Mouse (Mus musculus) lung, postnatal 0 days (tissue): Measurements from ENCODE around the gene Ckap2l. TPM values are rescaled to one million over a fixed set of nuclear protein-coding genes. Genes with fewer than 3 reads are reported as not detected.

ENCODE experiments used
- ATAC-seq: fragments of 200-750 bp; cut with Nextera tagmentation; 2 replicates; pipeline ENCODE4 v1.8.0; 2017; ENCODE audit warnings: moderate library complexity
- DNase-seq: peaks from one replicate; pipeline ENCODE4 v3.0.0-alpha.2; 2016; ENCODE audit warnings: low spot score
- H3K27ac ChIP-seq: fragments of 300-500 bp; sonication (generic); 2 replicates; pipeline ENCODE4 v1.5.1; 2014; ENCODE audit warnings: antibody characterized with exemption, mild to moderate bottlenecking, low read length, mixed read lengths
- H3K27me3 ChIP-seq: fragments of 300-500 bp; sonication (generic); replicated peaks from 2 replicates; pipeline ENCODE4 v1.6.1; 2014; ENCODE audit warnings: low read length, mixed read lengths; ENCODE audit not compliant: insufficient read depth
- H3K36me3 ChIP-seq: fragments of 300-500 bp; sonication (generic); 2 replicates; pipeline ENCODE4 v1.6.1; 2014; ENCODE audit warnings: low read length, mixed read lengths; ENCODE audit not compliant: insufficient read depth
- H3K4me1 ChIP-seq: fragments of 300-500 bp; sonication (generic); 2 replicates; pipeline ENCODE4 v1.6.1; 2014; ENCODE audit warnings: antibody characterized with exemption, low read depth, low read length, mixed read lengths; ENCODE audit not compliant: insufficient read depth
- H3K4me2 ChIP-seq: fragments of 300-500 bp; sonication (generic); replicated peaks from 2 replicates; pipeline ENCODE4 v1.6.1; 2014; ENCODE audit warnings: low read depth, mild to moderate bottlenecking, low read length, moderate library complexity, mixed read lengths
- H3K4me3 ChIP-seq: fragments of 300-500 bp; sonication (generic); 2 replicates; pipeline ENCODE4 v1.5.1; 2014; ENCODE audit warnings: low read depth, low read length
- H3K9ac ChIP-seq: fragments of 300-500 bp; sonication (generic); replicated peaks from 2 replicates; pipeline ENCODE4 v1.6.1; 2014; ENCODE audit warnings: low read depth, mild to moderate bottlenecking
- H3K9me3 ChIP-seq: fragments of 300-500 bp; sonication (generic); 2 replicates; pipeline ENCODE4 v1.6.1; 2016; ENCODE audit warnings: low read length, mixed read lengths
- CTCF ChIP-seq: IDR thresholded peaks from 2 replicates; pipeline ENCODE4 v1.5.1; 2016; ENCODE audit warnings: antibody characterized with exemption, mild to moderate bottlenecking
- EP300 ChIP-seq: IDR thresholded peaks from 2 replicates; pipeline ENCODE4 v1.6.1; 2016; ENCODE audit warnings: antibody characterized with exemption, mild to moderate bottlenecking, control low read depth
- WGBS: fragments of 180-500 bp; shearing (Covaris S2); extraction: QIAGEN DNeasy Blood & Tissue Kit; methylation state at CpG from one replicate; pipeline ENCODE4 v1.1.7; 2014; 5-methylcytosine and 5-hydroxymethylcytosine counted together
- polyA plus RNA-seq: library from polyadenylated mRNA; unstranded; fragments of >200 nt; fragmentation: Nextera tagmentation; extraction: Ambion mirVana; gene quantifications from 2 replicates; pipeline ENCODE4 v1.2.1, GENCODE M21; 2015

Ckap2l gene
- polyA plus RNA-seq, 1 experiment from 2014 or later = 2.6 TPM

GRCm38 (mm10) chr2:129306020-129306419 is 9.0 kb upstream of the Ckap2l start:
- H3K27me3 ChIP-seq = no peaks in the 10 kb centered on the region
- H3K4me3 ChIP-seq = no peak overlapping the region
- WGBS = 60% methylated on average over 4 of the region's 4 CpGs
- ATAC-seq (no peak), DNase-seq (no peak)
- no peak overlapping the region for H3K9ac ChIP-seq
- TF ChIP-seq CTCF = no peak
- no peak for TF ChIP-seq EP300
- no peak overlapping the region for H3K27ac ChIP-seq
- H3K4me1 ChIP-seq = no peaks in the 10 kb centered on the region
- no peak overlapping the region for H3K4me2 ChIP-seq
- H3K36me3 ChIP-seq = no peaks in the 10 kb centered on the region
- no peaks in the 10 kb centered on the region for H3K9me3 ChIP-seq

- ATAC-seq = peak; percentile 39
Measured at GRCm38 (mm10) chr2:129297589-129297982, 574 bp upstream of the Ckap2l start.

GRCm38 (mm10) chr2:129296086-129296485 is 926 bp downstream of the Ckap2l start:
- H3K9ac ChIP-seq = no peak overlapping the region
- H3K4me1 ChIP-seq = no peaks in the 10 kb centered on the region
- DNase-seq = no peak
- H3K4me2 ChIP-seq = 0 out of 2 replicates have a peak overlapping the region, but pooled peaks have one; percentile 85
- ATAC-seq = no peak
- H3K27me3 ChIP-seq = no peaks in the 10 kb centered on the region
- H3K4me3 ChIP-seq = no peak overlapping the region
- no peak overlapping the region for H3K27ac ChIP-seq
- no peaks in the 10 kb centered on the region for H3K36me3 ChIP-seq
- 42% methylated on average over 5 of the region's 5 CpGs for WGBS
- H3K9me3 ChIP-seq = no peaks in the 10 kb centered on the region
- no peak for TF ChIP-seq CTCF
- TF ChIP-seq EP300 = no peak

More at GRCm38 (mm10) chr2:129297589-129297982, 574 bp upstream of the Ckap2l start:
- Histone ChIP-seq H3K9ac (peak overlapping the region; percentile 32), H3K27ac (peak overlapping the region; percentile 71), H3K4me1 (no peaks in the 10 kb centered on the region), H3K27me3 (no peaks in the 10 kb centered on the region), H3K4me2 (peak overlapping the region; percentile 85), H3K4me3 (peak overlapping the region; percentile 79), H3K9me3 (no peaks in the 10 kb centered on the region), H3K36me3 (no peaks in the 10 kb centered on the region)
- DNase-seq = peak; percentile 12
- TF ChIP-seq EP300 = no peak
- no peak for TF ChIP-seq CTCF
- WGBS = 4% methylated on average over 10 of the region's 10 CpGs

GRCm38 (mm10) chr2:129295075-129295474 is 1.9 kb downstream of the Ckap2l start:
- TF ChIP-seq CTCF (no peak), EP300 (no peak)
- H3K27ac ChIP-seq = no peak overlapping the region
- no peak overlapping the region for H3K4me3 ChIP-seq
- H3K27me3 ChIP-seq = no peaks in the 10 kb centered on the region
- H3K4me1 ChIP-seq = no peaks in the 10 kb centered on the region
- H3K9me3 ChIP-seq = no peaks in the 10 kb centered on the region
- H3K36me3 ChIP-seq = no peaks in the 10 kb centered on the region
- DNase-seq (no peak), ATAC-seq (no peak)
- no peak overlapping the region for H3K9ac ChIP-seq
- WGBS = 89% methylated on average over 5 of the region's 5 CpGs
- no peak overlapping the region for H3K4me2 ChIP-seq

GRCm38 (mm10) chr2:129273823-129274222 is 23.2 kb downstream of the Ckap2l start:
- Histone ChIP-seq H3K4me2 (no peak overlapping the region), H3K4me1 (no peaks in the 10 kb centered on the region), H3K9ac (no peak overlapping the region), H3K27ac (no peak overlapping the region), H3K27me3 (no peaks in the 10 kb centered on the region), H3K9me3 (no peaks in the 10 kb centered on the region), H3K4me3 (no peak overlapping the region), H3K36me3 (no peaks in the 10 kb centered on the region; the same call in 1 of the 2 replicates)
- TF ChIP-seq EP300 (no peak), CTCF (no peak)
- ATAC-seq (no peak), DNase-seq (no peak)
- 97% methylated on average over 5 of the region's 5 CpGs for WGBS

GRCm38 (mm10) chr2:129270621-129271020 is 26.4 kb downstream of the Ckap2l start:
- no peaks in the 10 kb centered on the region for H3K9me3 ChIP-seq
- H3K4me2 ChIP-seq = no peak overlapping the region
- no peak overlapping the region for H3K9ac ChIP-seq
- ATAC-seq = no peak
- no peaks in the 10 kb centered on the region for H3K4me1 ChIP-seq
- TF ChIP-seq EP300 = no peak
- no peak for TF ChIP-seq CTCF
- 82% methylated on average over 7 of the region's 9 CpGs for WGBS
- DNase-seq = no peak
- H3K4me3 ChIP-seq = no peak overlapping the region
- no peak overlapping the region for H3K27ac ChIP-seq
- H3K27me3 ChIP-seq = no peaks in the 10 kb centered on the region
- no peaks in the 10 kb centered on the region; the same call in 1 of the 2 replicates for H3K36me3 ChIP-seq

GRCm38 (mm10) chr2:129269986-129270385 is 27.0 kb downstream of the Ckap2l start:
- TF ChIP-seq CTCF (no peak), EP300 (no peak)
- Histone ChIP-seq H3K27me3 (no peaks in the 10 kb centered on the region), H3K36me3 (no peaks in the 10 kb centered on the region; the same call in 1 of the 2 replicates), H3K4me1 (no peaks in the 10 kb centered on the region), H3K4me2 (no peak overlapping the region), H3K27ac (no peak overlapping the region), H3K9ac (no peak overlapping the region), H3K4me3 (no peak overlapping the region), H3K9me3 (no peaks in the 10 kb centered on the region)
- ATAC-seq (no peak), DNase-seq (no peak)
- WGBS = 85% methylated on average over 5 of the region's 5 CpGs
